Mouse (Mus musculus): ENCODE measurements around the gene 4930535I16Rik.

- TF ChIP-seq GATA1 (IDR thresholded peaks at IDR 0.05; ENCODE audit: low read length) = no peak
- no peak for TF ChIP-seq TAL1 (IDR thresholded peaks at IDR 0.05; ENCODE audit: low read length)
These were observed 31.8 kb upstream of the 4930535I16Rik start for GRCm38 (mm10) chr4:123949649-123950048.
